Mouse (Mus musculus): Measurements from ENCODE around the gene Cep68.
A peak's percentile ranks its signal among the peaks of the same experiment; 100 is the strongest.

Gene Cep68

GRCm38 (mm10) chr11:20204870-20205446, 44.3 kb downstream of the Cep68 start:
- DNase-seq (ENCODE audit: low spot score in 2 of 2): no peak

DNA sequence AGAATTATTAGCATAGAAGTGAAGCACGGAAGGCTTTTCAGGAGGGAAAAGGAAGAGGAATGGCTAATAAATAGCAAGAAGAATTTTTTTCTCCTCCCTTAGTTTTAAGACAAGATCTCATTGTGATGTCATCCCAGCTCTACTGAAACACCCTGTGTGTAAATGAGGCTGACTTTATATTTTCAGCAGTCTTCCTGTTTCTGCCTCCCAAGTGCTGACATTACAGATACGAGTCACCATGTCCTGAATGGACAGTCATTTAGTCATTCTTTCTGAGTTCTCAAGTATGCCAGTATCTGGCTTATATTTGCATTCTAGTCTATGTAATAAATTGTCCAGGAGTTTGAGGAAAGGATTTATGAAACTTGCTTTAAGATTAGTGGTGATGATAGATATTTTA, 44.9 kb downstream of the Cep68 start:
- DNase-seq (ENCODE audit: low spot score in 2 of 2): no peak

DNA sequence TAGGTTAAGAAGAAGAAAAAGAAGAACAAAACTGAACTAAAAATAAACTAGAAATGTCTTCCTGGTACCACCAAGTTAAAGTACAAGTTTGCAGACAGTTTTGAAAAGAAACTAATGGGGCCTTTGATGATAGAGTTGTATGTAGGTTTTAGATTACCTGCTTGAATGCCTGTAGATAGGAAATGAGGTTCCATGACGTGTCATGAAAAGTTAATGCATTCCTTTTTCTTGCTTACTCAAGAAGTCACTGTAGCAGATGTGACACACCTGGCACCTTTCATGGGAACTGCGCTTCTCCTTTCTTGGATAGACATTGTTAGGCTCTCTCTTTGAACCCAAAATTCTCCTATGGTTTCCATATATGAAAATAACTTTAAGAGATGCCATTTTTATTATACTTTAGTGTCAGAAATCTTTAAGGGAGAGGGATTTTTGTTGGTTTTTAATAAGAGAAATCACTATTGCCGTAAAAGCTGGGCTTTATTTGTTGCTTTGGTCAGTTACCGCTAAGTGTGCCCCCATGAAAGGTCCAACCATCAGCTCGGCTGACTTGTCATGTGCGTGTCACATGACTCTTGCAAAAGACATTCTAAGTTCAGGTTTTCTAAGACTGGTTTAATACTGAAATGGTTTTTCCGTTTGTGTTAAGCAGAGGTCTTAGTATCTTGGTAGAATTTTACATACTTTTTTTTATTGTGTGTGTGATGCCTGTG, 46.8 kb downstream of the Cep68 start:
- no peak for DNase-seq (ENCODE audit: low spot score in 2 of 2)

DNA sequence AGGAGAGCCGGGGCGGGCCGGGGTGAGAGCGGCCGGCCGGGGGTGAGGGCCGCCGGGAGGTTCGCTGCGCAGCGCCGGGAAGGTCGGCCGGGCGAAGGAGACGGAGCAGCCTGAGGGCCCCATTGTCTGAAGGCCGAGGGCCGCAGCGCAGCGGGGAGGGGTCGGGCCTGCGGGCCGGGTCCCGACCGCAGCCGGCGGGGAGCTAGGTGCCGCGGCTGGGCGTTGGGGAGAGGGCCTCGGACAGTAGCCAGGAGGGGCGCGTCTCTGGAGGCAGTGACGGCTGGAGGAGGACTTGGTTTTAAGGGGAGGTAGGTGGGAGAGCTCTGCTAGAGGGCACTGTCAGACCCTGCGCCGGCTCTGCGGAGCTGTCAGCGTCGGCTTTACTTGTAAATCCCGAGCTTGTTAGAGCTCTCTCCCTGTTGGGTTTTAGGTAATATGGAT, 47.5 kb downstream of the Cep68 start:
- peak in 1 of 2 experiments; percentile 27 for DNase-seq (ENCODE audit: low spot score in 2 of 2)

- DNase-seq (ENCODE audit: low spot score in 2 of 2): peak; percentile 99
Measured at GRCm38 (mm10) chr11:20200713-20201575, 48.3 kb downstream of the Cep68 start, which contains the start of gene Rab1a. Gene Rab1a, plus strand, starts transcription at chr11:20201432.

DNA sequence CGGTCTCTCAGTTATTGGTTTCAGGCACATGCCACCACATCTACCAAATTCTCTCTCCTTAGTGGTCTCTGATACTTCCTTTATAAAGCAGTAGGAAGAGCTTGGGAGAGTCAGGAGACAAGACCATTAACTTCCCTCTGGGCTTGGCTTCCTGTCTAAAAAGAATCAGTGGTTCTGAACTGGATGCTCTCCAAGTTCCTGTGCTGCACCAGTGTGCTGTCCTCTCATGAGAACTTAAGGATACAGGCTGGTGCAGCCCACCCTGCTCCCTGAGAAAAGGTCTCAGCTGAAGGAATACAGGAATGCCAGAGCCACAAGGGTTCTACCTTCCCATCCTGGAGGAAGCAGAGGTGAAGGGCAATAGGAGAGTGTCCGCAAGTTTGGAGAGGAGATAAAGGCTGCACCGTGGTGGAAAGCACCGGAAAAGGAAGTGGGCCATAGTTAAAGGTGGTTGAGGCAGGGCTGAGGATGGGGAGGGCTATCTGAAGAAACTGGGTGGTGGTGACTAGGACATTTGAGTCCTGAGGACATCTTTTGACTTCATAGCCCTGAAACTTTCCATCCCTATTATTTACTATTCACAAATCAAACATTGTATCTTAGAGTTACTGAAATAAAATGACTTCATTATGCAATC, 56.0 kb downstream of the Cep68 start:
- DNase-seq (ENCODE audit: low spot score in 2 of 2): no peak

DNA sequence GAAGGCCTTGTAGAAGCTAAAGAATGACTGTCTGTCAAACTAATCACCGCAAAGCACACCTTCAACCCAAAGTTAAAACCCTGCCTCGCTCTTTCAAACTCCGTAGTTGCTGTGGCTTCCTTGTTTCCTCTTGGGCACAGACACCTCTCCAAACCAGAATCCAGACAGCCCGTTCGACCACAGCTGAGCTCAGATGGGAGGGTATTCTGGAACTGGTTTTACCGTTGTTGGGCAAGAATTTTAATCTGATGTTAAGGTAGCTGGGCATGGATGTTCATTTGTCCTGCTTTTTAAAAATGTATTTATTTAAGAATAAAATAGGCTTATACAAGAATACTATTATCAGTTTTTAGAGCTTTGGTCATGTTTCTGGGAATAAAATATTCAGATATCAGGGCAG, 62.0 kb downstream of the Cep68 start:
- no peak for DNase-seq (ENCODE audit: low spot score in 2 of 2)

Measured in frontal cortex, postnatal 14 days (tissue).